Mouse (Mus musculus) midbrain, postnatal 0 days (tissue): ENCODE measurements around the gene Zfp385b. TPM values are rescaled to one million over a fixed set of nuclear protein-coding genes. Genes with fewer than 3 reads are reported as not detected.
A peak's percentile ranks its signal among the peaks of the same experiment; 100 is the strongest.

Experiments
- ATAC-seq: fragments of 200-750 bp; cut with Nextera tagmentation; 2 replicates; pipeline ENCODE4 v1.8.0; 2017; ENCODE audit warnings: moderate number of reproducible peaks, mild to moderate bottlenecking, moderate TSS enrichment, moderate library complexity; ENCODE audit not compliant: low FRiP score
- DNase-seq: peaks from one replicate; pipeline ENCODE4 v3.0.0-alpha.2; 2015; ENCODE audit warnings: low spot score
- H3K27ac ChIP-seq: fragments of 300-500 bp; sonication (generic); 2 replicates; pipeline ENCODE4 v1.5.1; 2014; ENCODE audit warnings: low read depth, mild to moderate bottlenecking, low read length, mixed read lengths
- H3K27me3 ChIP-seq: fragments of 300-500 bp; sonication (generic); 2 replicates; pipeline ENCODE4 v1.6.1; 2014; ENCODE audit warnings: low read length, control low read depth, mixed read lengths; ENCODE audit not compliant: insufficient read depth
- H3K36me3 ChIP-seq: fragments of 300-500 bp; sonication (generic); 2 replicates; pipeline ENCODE4 v1.6.1; 2014; ENCODE audit warnings: low read length, control low read depth, mixed read lengths; ENCODE audit not compliant: insufficient read depth
- H3K4me1 ChIP-seq: fragments of 300-500 bp; sonication (generic); 2 replicates; pipeline ENCODE4 v1.6.1; 2014; ENCODE audit warnings: mild to moderate bottlenecking, control low read depth, antibody characterized with exemption, low read length, mixed read lengths; ENCODE audit not compliant: insufficient read depth
- H3K4me2 ChIP-seq: fragments of 300-500 bp; sonication (generic); 2 replicates; pipeline ENCODE4 v1.6.1; 2014; ENCODE audit warnings: low read depth, mild to moderate bottlenecking, low read length, mixed read lengths; ENCODE audit not compliant: poor library complexity, severe bottlenecking
- H3K4me3 ChIP-seq: fragments of 300-500 bp; sonication (generic); 2 replicates; pipeline ENCODE4 v1.5.1; 2014; ENCODE audit warnings: low read depth, mild to moderate bottlenecking, low read length, moderate library complexity
- H3K9ac ChIP-seq: fragments of 300-500 bp; sonication (generic); replicated peaks from 2 replicates; pipeline ENCODE4 v1.6.1; 2014; ENCODE audit warnings: mild to moderate bottlenecking, low read length, moderate library complexity, mixed read lengths; ENCODE audit not compliant: poor library complexity, severe bottlenecking
- H3K9me3 ChIP-seq: fragments of 300-500 bp; sonication (generic); 2 replicates; pipeline ENCODE4 v1.6.1; 2016; ENCODE audit warnings: low read length, control low read depth
- CTCF ChIP-seq: IDR thresholded peaks from 2 replicates; pipeline ENCODE4 v1.5.1; 2016; ENCODE audit warnings: antibody characterized with exemption, mild to moderate bottlenecking
- WGBS: fragments of 180-500 bp; shearing (Covaris S2); extraction: QIAGEN DNeasy Blood & Tissue Kit; methylation state at CpG from one replicate; pipeline ENCODE4 v1.1.7; 2014; 5-methylcytosine and 5-hydroxymethylcytosine counted together
- polyA plus RNA-seq: library from polyadenylated mRNA; unstranded; fragments of >200 nt; fragmentation: Nextera tagmentation; extraction: Ambion mirVana; gene quantifications from 2 replicates; pipeline ENCODE4 v1.2.1, GENCODE M21; 2015
- total RNA-seq: library from RNA; depleted of rRNA; stranded (reverse); fragments of >200 nt; gene quantifications from 2 replicates; pipeline ENCODE4 v1.2.3, GENCODE M21; 2014

Zfp385b gene
- total and polyA plus RNA-seq, 2 experiments from 2014 or later = 11.8 to 16.6 TPM

DNA sequence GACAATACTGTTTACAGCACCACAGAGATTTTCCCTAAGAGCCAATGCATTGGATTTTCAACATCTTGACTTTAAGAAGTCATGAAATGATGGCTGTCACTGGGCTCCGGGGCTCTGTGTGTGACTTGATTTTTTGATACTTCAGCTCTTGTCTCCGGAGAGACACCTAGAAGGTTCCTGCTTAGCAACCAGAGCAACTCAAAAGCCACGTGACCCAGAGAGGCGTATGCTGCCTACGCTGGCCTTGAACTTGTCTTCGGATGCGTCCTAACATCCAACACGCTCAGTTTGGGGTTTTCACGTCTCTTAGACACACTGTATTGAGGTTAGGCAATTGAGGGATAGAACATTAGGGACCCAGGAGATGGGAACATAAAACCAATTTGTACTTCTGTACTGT lies 407.3 kb downstream of the Zfp385b start:
- Histone ChIP-seq H3K36me3 (no peaks in the 10 kb centered on the region), H3K27me3 (no peaks in the 10 kb centered on the region), H3K27ac (no peak overlapping the region), H3K9me3 (no peaks in the 10 kb centered on the region), H3K4me3 (no peak overlapping the region), H3K9ac (no peak overlapping the region), H3K4me2 (no peak overlapping the region), H3K4me1 (no peaks in the 10 kb centered on the region)
- no peak for ATAC-seq
- WGBS = 92% methylated on average over 9 of the region's 9 CpGs
- TF ChIP-seq CTCF = no peak
- DNase-seq = no peak

DNA sequence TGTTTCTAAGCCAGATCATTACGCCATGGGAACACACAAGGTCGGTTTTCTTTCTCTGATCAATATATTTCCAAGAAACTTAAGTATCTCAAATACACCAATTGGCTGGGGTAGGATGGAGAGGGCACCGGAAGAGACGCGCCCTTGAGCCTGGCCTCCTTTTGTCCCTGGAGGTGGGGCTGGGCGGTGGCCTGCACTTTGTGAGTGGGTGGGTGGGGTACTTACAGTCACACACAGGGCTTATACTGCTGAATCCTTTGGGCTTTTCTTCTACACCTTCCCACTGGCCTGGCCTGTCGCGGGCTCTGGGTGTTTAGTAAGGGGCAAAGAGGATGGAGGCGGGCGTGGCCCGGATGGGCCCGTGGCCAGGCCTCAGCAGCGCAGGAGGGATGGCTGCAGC lies 407.8 kb downstream of the Zfp385b start:
- no peak for DNase-seq
- H3K9me3 ChIP-seq = no peaks in the 10 kb centered on the region
- no peak overlapping the region for H3K9ac ChIP-seq
- no peaks in the 10 kb centered on the region for H3K27me3 ChIP-seq
- TF ChIP-seq CTCF = no peak
- no peaks in the 10 kb centered on the region for H3K4me1 ChIP-seq
- ATAC-seq = no peak; the same call in 1 of the 2 replicates
- H3K36me3 ChIP-seq = no peaks in the 10 kb centered on the region
- no peak overlapping the region for H3K27ac ChIP-seq
- H3K4me2 ChIP-seq = no peak overlapping the region
- H3K4me3 ChIP-seq = no peak overlapping the region
- WGBS = 90% methylated on average over 13 of the region's 13 CpGs

DNA sequence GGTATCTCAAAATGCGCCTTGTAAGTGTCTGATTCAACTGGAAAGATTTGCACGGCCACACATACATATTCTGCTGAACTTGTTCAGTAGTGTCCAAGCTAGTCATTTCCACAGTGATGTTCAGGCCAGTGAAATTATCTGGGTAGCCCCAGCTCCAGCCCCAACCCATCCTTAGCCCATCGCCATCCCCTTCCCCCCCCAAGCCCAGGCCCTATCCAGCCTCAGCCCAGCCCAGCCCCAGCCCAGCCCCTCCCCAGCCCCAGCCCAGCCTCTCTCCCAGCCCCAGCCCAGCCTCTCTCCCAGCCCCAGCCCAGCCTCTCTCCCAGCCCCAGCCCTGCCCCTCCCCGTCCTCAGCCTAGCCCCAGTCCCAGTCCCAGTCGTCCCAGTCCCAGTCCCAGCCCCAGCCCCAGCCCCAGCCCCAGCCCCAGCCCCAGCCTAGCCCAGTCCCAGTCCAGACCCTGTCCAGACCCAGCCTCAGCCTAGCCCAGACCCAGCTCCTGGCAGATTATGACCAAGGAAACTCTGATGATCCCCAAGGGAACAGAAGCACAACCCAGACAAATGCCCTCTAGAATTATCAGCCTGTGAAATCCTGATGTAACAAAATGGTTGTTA lies 409.8 kb downstream of the Zfp385b start:
- no peak overlapping the region for H3K4me3 ChIP-seq
- H3K27ac ChIP-seq = no peak overlapping the region
- 80% methylated on average over 3 of the region's 5 CpGs for WGBS
- H3K27me3 ChIP-seq = no peaks in the 10 kb centered on the region
- no peaks in the 10 kb centered on the region for H3K36me3 ChIP-seq
- H3K4me2 ChIP-seq = no peak overlapping the region
- TF ChIP-seq CTCF = no peak
- H3K4me1 ChIP-seq = no peaks in the 10 kb centered on the region
- ATAC-seq (no peak), DNase-seq (no peak)
- no peaks in the 10 kb centered on the region for H3K9me3 ChIP-seq
- H3K9ac ChIP-seq = no peak overlapping the region

DNA sequence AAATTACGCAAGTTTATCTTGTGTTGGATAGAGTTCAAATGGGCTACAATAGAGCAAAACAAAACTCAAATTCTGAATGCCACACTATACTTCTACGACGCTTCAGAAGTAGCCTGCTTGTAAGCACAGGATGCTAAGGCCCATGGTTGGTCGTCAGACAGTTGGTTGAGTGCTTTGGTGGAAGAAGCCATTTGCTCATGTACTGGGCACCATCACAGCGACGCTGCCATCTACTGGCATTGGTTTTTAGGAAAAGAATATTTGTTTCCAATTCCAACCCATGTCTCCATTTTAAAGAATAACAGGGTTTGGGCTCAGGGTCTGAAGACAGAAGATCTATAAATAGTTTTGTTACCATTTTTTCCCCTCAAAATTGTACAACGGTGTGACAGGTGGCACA lies 410.5 kb downstream of the Zfp385b start:
- 69% methylated on average over 7 of the region's 7 CpGs for WGBS
- TF ChIP-seq CTCF = peak; percentile 60
- Histone ChIP-seq H3K27me3 (no peaks in the 10 kb centered on the region), H3K9ac (no peak overlapping the region), H3K9me3 (no peaks in the 10 kb centered on the region), H3K4me3 (no peak overlapping the region), H3K4me1 (no peaks in the 10 kb centered on the region), H3K4me2 (no peak overlapping the region), H3K36me3 (no peaks in the 10 kb centered on the region), H3K27ac (no peak overlapping the region)
- DNase-seq (peak; percentile 53), ATAC-seq (no peak)

DNA sequence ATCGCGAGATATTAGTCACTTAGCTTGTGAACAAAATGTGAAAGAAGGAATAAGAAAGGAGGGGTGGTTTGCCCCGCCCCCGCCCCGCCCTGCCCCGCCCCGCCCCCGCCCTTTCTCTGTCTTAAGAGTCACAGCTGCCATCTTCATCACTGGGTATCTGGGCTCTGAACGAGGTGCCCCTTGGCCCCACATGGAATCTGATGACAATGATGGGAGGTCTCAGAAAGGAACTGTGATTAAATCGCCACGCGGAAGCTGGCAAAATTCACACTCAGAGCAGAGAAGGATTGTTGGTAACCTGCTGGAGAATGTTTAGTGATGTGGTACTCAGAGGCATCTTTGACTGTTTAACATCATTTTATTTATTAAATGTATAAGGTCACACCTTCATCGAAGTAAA lies 417.1 kb downstream of the Zfp385b start:
- H3K36me3 ChIP-seq = no peaks in the 10 kb centered on the region
- peaks cover 10% of the 10 kb centered on the region; the same call in 1 of the 2 replicates for H3K4me1 ChIP-seq
- no peak overlapping the region for H3K27ac ChIP-seq
- 25% methylated on average over 13 of the region's 13 CpGs for WGBS
- DNase-seq (no peak), ATAC-seq (no peak)
- peak overlapping the region; percentile 29; the same call in 1 of the 2 replicates for H3K4me2 ChIP-seq
- no peak overlapping the region for H3K4me3 ChIP-seq
- no peaks in the 10 kb centered on the region for H3K9me3 ChIP-seq
- no peaks in the 10 kb centered on the region for H3K27me3 ChIP-seq
- no peak for TF ChIP-seq CTCF
- H3K9ac ChIP-seq = no peak overlapping the region

DNA sequence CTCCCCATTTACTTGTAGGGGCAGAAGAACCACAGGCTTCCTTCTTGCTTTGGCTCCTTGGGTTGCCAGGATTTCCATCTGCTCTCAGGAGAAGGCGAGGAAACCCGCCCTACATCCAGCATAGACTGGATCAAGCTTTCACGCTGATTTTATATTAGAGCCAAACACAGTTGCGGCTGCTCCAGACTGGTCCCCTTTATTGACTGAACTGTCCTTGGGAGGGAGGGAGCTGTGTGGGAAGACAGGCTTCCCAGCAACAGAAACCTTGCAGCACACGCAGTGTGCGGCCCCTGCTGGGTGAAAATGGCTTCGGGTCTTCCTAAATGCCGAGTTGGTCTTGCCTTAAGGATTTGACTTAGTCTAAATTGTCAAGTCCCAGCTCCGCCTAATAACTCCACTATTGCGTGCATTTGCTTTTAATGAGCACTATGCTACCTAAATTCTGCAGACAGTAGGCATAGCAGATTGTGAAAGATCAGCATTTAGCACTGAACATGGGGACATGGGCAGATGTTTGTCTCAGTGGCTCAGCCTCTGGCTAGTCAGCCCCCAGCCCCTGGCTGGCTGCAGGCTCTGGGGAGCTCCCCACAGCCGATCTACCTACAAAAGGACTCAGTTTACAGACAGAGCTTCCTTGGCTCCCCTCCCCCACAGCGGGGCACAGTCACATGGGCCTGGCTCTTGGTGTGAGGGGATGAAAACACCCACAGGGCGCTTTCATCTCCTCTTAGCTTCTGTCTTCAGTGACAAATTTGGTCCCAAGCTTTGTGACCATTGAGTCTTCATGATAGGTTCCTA lies 417.8 kb downstream of the Zfp385b start:
- H3K4me1 ChIP-seq = peaks cover 10% of the 10 kb centered on the region; the same call in 1 of the 2 replicates
- no peak overlapping the region for H3K9ac ChIP-seq
- TF ChIP-seq CTCF = peak; percentile 64
- ATAC-seq (peak; percentile 60), DNase-seq (peak; percentile 68)
- 6% methylated on average over 13 of the region's 13 CpGs for WGBS
- no peaks in the 10 kb centered on the region for H3K36me3 ChIP-seq
- no peak overlapping the region for H3K27ac ChIP-seq
- no peaks in the 10 kb centered on the region for H3K9me3 ChIP-seq
- no peak overlapping the region for H3K4me3 ChIP-seq
- peak overlapping the region; percentile 29 for H3K4me2 ChIP-seq
- no peaks in the 10 kb centered on the region for H3K27me3 ChIP-seq
